Mouse (Mus musculus) right cerebral cortex, adult 2 months (tissue): ENCODE measurements around the gene Amh.
"Not testable (repeated sequence)": the region's sequence is repeated elsewhere in the genome, so short reads cannot be mapped to it uniquely, and the experiment has no call there.

Experiments
- DNase-seq, 2 experiments: peaks; one replicate each; pipeline ENCODE4 v3.0.0; 2021 to 2022; ENCODE audit warnings: low spot score in 2 of 2

The Amh gene

DNA sequence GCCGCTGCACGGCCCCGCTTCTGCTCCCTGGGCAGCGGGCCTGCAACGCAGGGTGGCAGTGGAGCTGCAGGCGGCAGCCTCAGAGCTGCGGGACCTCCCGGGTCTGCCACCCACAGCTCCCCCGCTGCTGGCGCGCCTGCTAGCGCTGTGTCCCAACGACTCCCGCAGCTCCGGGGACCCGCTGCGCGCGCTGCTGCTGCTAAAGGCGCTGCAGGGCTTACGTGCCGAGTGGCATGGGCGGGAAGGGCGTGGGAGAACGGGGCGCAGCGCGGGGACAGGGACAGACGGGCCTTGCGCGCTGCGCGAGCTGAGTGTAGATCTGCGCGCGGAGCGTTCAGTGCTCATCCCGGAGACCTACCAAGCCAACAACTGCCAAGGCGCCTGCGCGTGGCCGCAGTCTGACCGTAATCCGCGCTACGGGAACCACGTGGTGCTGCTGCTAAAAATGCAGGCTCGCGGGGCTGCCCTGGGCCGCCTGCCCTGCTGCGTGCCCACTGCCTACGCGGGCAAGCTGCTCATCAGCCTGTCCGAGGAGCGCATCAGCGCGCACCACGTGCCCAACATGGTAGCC is 2.1 kb downstream of the Amh start:
- DNase-seq: peak; percentile 87 to 91

DNA sequence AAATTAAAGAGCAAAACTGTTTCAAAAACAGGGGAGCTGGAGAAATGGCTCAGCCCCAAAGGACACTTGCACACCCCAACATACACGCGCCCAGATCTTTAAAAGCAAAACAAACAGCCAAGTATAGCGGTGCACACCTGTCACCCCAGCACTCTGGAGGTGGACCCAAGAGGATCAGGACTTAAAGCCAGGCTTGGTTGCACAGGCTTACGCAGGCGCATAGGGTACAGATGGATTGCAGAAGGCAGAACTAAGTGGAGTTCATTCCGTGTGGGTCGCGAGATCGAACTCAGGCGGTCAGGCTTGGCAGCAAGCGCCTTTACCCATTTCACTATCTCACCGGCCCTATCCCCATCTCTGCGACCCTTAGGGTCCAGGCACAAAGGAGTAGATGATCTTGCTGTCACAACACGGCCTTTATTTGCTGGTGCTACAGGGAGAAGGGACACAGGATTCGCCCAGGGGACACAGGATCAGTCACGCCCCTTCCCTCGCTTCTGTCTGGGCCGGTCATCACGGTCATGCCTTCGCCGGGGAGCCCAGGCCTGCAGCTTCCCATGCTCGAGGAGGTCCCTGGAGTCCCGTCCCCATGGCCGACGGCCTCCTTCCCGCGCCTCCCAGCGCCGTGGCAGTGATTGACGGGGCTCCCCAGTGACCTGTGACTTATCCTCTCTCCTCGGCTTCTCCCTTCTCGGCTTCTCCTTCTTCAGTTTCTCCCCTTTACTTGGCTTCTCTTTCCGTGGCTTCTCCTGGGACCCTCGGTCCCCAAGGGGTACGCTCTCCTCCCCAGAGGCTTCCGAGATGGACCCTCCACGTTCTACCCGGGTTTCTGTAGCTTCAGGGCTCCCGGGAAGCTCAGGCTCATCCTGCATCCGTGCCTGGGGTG is 3.3 kb downstream of the Amh start:
- peak in 1 of 2 experiments; percentile 44 for DNase-seq

DNA sequence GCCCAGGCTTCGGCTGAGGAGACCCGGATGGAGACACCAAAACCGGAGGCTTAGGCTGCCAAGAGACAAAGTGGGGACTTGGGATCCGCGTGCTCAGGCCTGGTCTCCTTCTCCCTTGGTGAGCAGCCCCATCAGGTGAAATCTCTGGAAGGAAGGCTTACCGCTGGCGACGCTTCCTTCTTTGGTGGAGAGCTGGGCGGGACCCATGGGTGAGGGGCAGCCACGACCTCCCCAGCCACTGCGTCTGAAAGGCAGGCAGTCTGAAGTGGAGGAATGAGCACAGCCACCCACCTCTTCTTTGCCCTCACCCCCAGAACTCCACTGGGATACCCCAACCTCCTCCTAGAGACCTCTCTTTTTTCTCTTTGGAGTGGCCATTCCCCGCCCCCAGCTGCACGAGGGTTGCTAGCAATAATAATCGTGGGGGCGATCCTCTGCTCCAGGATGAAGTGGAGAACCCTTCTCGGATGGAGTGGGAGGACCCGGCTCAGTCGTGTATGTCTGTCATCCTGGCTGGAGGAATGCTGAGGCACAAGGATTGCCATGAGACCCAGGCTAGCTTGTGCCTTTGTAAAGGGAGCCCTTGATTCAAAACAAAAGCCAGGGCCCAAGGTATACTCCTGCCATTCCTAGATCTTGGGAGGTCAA is 4.1 kb downstream of the Amh start:
- DNase-seq: peak; percentile 49 to 64

DNA sequence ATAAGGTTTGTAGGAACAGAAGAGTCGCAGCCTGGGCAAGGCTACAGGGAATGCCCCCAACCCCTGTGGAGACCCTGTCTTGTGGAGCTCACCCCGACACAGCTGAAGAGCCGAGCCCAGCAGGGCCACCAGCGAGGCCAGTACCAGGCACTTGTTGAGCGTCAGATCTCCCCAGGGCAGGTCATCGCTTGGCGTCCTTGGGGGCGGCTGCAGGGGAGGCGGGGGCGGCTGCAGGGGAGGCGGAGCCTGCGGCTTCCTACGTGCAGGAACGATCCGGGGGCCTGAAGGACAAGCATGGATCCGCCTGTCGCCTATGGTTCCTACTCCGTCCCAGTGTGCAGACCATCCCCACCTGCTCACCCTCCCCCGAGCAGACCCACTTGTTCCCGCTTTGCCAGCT is 5.0 kb downstream of the Amh start:
- DNase-seq: no peak

DNA sequence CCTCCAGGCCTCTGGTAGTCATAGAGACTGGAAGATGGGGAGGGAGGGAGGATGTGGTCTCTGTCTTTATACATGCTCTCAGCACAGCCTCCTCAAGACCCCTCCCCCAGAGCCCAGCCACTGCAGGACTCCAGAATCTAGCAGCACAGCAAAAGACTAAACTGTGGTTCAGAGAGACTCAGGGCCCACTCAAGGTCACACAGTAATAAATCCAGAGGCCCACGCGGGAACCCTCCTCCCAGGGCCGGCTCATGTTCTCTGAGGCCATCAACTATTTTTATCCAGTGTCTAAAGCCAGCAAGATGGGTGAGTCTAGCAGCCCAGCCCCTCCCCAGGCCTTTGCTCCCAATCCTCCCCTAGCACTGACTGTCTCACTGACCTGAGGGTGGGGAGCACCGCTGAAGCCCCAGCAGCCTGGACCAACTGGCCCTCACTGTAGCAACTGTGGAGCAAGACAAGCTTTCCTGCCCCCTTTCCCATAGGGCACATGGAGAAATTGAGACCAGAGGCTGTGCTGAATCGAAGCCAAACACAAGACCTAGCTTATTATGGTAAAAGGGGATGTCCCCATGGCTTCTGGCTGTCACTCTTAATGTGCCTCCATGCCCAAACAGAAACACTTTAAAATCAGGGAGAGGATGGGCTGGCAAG is 7.5 kb downstream of the Amh start:
- no peak for DNase-seq

DNA sequence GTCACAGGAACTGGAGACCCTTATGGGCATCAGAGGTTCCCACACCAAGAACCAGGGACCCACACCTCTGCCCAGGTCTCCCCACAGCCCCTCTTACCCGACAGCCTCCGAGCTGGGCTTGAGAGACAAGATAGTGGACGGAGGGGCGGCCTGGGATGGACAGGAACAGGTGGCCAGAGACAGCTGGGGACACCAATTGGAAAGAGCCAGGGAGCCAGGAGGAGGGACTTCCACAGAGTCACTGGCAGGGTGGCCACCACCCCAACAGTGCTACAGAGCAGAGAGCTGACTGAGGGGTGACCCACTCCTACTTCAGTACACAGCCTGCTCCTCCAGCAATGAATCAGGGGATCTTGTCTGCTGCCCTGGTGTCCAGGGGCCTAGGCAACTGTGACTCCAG is 8.3 kb downstream of the Amh start, which contains the start of gene Jsrp1:
Gene Jsrp1, minus strand, starts transcription at position 133 of the 400 bp plus-strand sequence.
- DNase-seq: no peak

DNA sequence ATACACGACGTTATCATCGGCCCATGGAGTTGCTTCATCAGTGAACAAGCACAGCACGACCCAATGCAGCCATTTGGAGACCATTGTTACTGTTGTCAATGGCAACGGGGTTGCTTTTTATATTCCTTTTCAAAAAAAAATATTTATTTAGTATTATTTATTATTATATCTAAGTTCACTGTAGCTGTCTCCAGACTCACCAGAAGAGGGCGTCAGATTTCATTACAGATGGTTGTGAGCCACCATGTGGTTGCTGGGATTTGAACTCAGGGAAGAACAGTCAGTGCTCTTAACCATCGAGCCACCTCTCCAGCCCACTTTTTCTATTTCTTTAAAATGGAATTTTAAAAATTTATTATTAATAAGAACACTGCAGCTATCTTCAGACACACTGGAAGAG is 9.8 kb downstream of the Amh start:
- DNase-seq: no peak

DNA sequence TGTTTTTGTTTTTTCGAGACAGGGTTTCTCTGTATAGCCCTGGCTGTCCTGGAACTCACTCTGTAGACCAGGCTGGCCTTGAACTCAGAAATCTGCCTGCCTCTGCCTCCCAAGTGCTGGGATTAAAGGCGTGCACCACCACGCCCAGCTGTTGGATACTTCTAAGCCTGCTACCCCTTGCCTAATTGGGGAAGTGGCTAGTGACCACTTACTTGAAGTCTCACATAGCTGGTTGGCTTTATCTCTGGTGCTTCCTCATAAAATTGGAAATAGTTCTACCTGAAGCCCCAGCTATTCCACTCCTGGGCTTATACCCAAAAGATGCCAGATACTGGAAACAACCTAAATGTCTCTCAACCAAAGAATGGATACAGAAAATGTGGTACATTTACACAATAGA is 11.3 kb downstream of the Amh start:
- not testable (repeated sequence) for DNase-seq

DNA sequence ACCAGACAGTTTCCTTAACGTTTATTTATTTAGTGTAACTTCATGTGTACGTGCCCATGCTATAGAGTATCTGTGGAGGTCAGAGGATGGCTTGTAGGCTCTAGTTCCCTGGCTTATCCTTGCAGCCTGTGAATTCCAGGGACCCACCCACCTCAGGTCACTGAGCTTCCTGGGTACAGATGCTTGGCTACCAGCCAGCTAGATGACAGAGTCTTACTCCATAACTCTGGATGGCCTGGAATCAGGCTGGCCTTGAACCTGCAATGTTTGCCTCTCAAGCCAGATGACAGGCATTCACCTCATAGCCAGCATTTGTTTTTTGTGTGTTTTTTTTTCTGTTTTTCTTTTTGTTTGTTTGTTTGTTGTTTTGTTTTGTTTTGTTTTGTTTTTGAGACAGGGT is 12.1 kb downstream of the Amh start:
- DNase-seq: no peak

DNA sequence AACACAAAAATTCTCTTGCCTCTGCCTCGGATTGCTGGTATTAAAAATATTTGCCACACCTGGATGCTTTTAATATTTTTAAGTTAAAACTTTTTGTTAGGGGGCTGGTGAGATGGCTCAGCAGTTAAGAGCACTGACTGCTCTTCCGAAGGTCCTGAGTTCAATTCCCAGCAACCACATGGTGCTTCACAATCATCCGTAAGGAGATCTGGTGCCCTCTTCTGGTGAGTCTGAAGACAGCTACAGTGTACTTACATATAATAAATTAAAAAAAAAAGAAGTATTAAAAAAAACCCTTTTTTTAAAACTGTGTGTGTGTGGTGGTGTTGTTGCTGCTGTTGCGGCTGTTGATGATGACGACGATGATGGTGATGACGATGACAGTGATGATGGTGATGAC is 12.9 kb downstream of the Amh start:
- DNase-seq: not testable (repeated sequence)

DNA sequence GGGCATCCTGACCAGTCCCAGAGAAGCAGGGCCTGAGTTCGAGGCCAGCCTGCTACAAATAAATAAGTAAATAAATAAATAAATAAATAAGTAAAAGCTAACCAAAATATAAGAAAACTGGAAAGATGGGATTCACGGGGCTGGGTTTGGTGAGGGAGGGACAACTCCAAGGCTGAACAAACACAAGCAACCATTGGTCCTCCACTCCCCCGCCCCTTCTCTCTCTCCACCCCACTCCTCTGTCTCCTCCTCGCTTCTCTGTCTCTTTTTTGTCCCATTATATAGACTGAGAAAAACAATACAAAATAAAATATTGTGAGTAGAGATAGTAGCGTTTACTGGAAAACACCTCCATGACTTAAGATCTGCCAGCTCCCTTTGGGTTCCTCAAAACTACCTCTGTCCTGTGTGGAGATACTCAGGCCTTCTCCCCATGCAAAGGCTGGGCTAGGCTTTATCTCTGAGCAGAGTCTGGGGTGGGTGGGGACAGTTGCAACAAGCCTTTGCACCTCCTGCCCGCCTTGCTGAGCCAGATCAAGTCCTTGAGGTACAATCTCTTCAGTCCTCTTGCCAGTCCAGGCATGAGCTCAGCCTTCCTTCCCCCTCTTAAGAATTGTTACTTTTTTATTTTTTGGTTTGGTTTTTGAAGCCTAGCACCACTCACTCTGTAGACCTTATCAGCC is 13.7 kb downstream of the Amh start:
- DNase-seq: no peak

DNA sequence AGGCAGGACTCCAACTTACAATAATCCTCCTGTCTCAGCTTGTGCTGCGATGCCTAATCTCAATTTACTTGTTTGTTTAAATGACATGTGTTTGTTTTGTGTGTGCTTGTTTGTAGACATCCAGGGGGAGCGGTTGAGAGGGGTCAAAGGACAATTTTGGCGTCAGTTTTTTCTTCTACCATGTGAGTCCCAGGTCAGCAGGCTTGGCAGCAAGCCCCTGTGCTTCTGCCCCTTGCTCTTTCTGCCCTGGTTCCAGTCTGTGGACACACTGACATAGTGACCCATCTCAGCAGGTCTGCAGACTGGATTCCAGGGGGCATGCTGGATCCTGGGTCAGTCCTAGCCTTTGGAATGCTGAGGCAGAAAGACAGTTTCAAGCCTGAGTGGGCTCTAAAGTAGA is 14.4 kb downstream of the Amh start:
- DNase-seq: no peak

DNA sequence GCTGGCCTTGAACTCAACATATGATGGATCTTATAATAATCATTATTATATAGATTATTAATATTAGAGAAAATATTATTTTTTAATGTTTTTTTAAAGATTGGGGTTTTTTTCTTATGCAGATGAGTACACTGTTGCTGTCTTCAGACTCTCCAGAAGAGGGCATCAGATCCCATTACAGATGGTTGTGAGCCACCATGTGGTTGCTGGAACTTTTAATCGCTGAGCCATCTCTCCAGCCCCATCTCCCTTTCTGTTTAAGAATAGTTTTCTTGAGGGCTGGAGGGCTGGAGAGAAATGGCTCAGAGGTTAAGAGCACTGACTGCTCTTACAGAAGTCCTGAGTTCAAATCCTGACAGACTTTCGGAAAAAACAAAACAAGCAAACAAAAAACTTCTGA is 16.9 kb downstream of the Amh start:
- no peak for DNase-seq

DNA sequence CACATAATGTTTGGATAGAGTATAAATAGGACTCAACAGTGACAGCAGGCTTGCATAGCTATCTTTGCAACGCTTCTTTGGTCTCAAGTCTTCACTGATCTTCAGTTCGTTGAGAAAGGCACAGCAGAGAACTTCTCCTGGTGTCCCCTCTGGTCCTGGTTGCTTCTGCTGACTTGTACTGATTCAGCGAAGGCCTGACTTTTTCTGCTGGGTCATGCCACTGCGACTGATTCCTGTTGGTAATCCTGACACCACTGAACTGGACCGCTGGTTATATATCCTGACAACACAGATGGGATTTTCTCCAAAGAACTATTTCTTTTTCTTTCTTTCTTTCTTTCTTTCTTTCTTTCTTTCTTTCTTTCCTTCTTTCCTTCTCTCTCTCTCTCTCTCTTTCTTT is 17.5 kb downstream of the Amh start:
- no peak for DNase-seq

DNA sequence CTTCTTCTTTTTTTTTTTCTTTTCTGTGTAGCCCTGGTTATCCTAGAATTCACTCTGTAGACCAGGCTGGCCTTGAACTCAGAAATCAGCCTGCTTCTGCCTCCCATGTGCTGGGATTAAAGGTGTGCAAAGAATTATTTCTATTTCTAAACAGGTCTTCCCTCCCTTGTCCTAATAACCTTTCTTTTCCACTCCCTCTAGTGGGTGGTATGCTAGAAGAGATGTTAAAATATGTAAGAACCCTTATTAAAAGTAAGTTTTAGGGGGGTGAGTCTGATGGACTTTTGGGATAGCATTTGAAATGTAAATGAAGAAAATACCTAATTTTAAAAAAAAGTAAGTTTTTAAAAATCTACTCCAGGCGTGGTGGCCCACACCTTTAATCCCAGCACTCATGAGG is 18.3 kb downstream of the Amh start:
- DNase-seq: no peak

DNA sequence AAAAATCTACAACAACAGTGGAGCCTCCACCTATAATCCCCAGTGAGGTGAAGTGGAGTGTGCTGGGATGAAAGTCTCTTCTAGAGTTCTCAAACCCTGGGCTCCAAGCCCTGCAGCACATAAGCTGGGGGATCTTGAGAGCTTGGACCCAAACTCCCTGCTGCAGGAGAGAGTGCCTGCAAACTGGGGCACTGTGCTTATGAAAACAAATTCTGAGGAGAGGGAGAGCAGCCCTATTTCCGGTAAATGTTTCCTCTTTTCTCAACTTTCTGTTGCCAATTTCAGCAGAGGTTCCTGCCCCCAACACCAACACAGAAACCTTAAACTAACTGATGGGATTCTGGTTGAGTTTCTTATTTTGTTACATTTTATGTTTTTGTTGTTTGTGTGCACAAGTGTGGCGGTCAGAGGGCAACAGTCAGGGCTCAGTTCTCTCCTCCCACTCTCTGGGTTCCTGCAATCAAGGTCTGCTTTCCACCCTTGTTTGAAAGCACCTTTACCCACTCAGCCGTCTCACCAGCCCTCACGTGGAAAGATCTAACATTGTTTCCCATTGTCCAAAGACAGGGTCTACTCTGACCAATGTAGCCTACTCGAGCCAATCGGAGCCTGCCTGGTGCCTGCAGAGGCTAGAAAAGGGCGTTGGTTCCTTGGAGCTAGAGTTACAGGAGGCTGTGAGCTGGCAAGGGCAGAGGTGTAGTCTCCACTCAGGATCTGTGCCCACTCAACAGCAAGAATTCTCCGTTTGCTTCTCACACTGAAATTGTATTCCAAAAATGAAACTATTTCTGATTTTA is 19.0 kb downstream of the Amh start:
- DNase-seq: no peak

DNA sequence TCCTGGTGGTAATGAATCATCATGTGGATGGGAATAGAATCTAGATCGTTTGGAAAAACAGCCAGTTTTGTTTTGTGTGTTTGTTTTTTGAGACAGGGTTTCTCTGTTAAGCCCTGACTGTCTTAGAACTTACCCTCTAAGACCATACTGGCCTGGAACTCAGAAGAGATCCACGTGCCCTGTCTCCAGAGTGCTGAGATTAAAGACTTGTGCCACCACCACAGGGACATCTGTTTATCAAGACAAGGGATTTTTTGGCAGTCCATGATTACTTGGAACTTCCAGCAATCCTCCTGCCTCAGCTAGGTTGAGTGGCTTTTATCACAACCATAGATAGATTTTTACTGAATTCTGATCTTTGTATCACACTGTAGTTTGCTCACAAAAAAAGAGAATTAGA is 19.8 kb downstream of the Amh start:
- DNase-seq: no peak

DNA sequence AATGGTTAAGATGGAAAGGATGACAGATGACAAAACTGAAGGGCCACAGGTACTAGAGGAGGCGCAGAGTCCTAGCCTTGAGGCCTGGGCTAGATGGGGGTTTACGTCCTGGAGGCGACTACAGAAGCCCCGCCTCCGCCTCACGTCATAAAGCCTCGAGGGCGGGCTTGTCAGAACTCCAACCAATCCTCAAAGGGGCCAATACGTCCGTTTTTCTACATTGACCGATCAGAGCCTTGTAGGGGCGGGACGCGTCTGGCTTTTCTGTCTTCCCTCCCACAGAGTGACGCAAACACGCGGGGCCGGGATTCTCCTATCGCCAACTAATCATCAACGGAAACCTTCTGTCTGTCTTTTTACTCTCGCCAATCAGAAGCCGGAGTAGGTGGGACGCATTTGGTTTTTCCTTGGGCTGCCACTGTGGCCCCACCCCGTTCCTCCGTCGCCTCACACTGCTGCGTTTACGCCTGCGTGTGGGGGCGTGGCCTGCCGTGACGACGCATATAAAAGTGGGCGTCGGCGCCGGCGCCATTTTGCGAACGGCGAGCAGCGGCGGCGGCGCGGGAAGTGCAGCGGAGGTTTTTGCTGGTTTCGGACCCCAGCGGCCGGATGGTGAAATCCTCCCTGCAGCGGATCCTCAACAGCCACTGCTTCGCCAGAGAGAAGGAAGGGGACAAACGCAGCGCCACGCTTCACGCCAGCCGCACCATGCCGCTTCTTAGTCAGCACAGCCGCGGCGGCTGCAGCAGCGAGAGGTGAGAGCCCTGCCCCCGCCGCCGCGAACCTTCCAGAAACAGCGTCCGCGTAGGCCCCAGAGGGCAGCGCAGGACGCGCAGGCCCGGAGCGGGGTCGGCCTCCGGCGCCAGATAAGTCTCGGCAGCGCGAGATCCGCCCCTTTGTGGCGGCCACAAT is 21.4 kb downstream of the Amh start, which contains the start of gene Oaz1:
Gene Oaz1, plus strand, starts transcription at position 506 of the 912 bp plus-strand sequence.
- DNase-seq: peak; percentile 99 to 100

DNA sequence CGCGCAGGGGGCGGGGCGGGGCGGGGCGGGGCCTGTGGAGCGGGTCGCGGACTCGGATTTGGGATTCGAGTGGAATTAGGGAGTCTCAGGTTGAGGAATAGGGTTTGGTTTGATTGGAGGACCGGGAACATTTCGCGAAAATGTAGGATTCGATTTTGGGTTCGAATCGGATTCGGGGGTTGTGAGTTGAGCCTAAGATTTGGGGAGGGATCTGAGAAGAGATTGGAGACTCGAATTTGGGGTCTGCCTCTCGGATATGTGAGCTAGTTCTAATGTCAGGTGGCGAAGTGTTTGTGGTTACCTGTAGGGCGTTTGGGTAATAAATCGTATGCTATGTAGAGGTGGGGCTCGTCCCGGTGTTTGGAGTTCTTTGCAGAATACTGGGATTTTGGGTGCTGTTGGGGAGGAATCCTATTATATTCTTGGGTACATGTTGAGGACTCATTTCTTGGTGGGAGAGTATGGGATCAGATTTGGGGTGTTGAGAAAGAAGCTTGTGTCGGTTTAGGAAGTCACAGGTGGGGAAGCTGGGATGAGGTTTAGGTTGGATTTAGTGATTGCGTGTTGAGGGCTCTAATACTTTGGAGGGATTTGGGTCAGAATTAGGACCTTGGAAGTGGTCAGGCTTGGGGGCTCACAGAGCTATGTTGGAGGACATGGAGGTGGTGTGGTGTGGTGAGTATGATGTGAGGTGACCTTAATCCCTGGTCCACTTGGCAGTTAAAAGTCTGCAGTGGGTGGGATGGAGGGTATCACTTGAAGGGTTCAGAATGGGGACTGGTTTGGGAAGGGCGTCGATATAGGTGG is 22.2 kb downstream of the Amh start:
- no peak for DNase-seq
